Mouse (Mus musculus): Measurements from ENCODE around the gene Bckdhb.
"Not testable (repeated sequence)": the region's sequence is repeated elsewhere in the genome, so short reads cannot be mapped to it uniquely, and the experiment has no call there.

Bckdhb gene

GRCm38 (mm10) chr9:83924878-83925687 lies at the start of gene Bckdhb:
Bckdhb (plus strand) TSS chr9:83925145.
- DNase-seq = peak; percentile 97

- no peak for DNase-seq
These were observed 42.8 kb upstream of the Bckdhb start for GRCm38 (mm10) chr9:83882191-83882590.

GRCm38 (mm10) chr9:83886149-83886548 lies 38.8 kb upstream of the Bckdhb start:
- no peak for DNase-seq

GRCm38 (mm10) chr9:83888214-83888613 lies 36.7 kb upstream of the Bckdhb start:
- no peak for DNase-seq

GRCm38 (mm10) chr9:83893073-83893472 lies 31.9 kb upstream of the Bckdhb start:
- DNase-seq = no peak

- peak; percentile 20 for DNase-seq
These were observed 31.1 kb upstream of the Bckdhb start for GRCm38 (mm10) chr9:83893767-83894330.

GRCm38 (mm10) chr9:83902086-83902485 lies 22.9 kb upstream of the Bckdhb start:
- DNase-seq = no peak

- no peak for DNase-seq
These were observed 19.1 kb upstream of the Bckdhb start for GRCm38 (mm10) chr9:83905820-83906219.

- no peak for DNase-seq
These were observed 17.9 kb upstream of the Bckdhb start for GRCm38 (mm10) chr9:83907017-83907416.

GRCm38 (mm10) chr9:83909836-83910235 lies 15.1 kb upstream of the Bckdhb start:
- DNase-seq = no peak

- DNase-seq = no peak
These were observed 14.0 kb upstream of the Bckdhb start for GRCm38 (mm10) chr9:83910926-83911325.

- DNase-seq = no peak
These were observed 2.9 kb upstream of the Bckdhb start for GRCm38 (mm10) chr9:83922076-83922475.

- no peak for DNase-seq
These were observed 589 bp upstream of the Bckdhb start for GRCm38 (mm10) chr9:83924356-83924755.

- DNase-seq = no peak
These were observed 720 bp downstream of the Bckdhb start for GRCm38 (mm10) chr9:83925688-83926041.

GRCm38 (mm10) chr9:83926302-83926701 lies 1.4 kb downstream of the Bckdhb start:
- no peak for DNase-seq

- DNase-seq = not testable (repeated sequence)
These were observed 14.6 kb downstream of the Bckdhb start for GRCm38 (mm10) chr9:83939501-83939900.

- no peak for DNase-seq
These were observed 15.1 kb downstream of the Bckdhb start for GRCm38 (mm10) chr9:83940016-83940415.

- no peak for DNase-seq
These were observed 15.8 kb downstream of the Bckdhb start for GRCm38 (mm10) chr9:83940537-83941363.

- no peak for DNase-seq
These were observed 26.4 kb downstream of the Bckdhb start for GRCm38 (mm10) chr9:83951336-83951735.

- DNase-seq = peak; percentile 85
These were observed 31.8 kb downstream of the Bckdhb start for GRCm38 (mm10) chr9:83956632-83957314.

GRCm38 (mm10) chr9:83962098-83963086 lies 37.4 kb downstream of the Bckdhb start:
- DNase-seq = peak; percentile 52

- no peak for DNase-seq
These were observed 38.4 kb downstream of the Bckdhb start for GRCm38 (mm10) chr9:83963296-83963695.
